Mouse (Mus musculus) forebrain, embryonic 14.5 days (tissue): Measurements from ENCODE around the gene Ccdc50. TPM values are rescaled to one million over a fixed set of nuclear protein-coding genes. Genes with fewer than 3 reads are reported as not detected.
A peak's percentile ranks its signal among the peaks of the same experiment; 100 is the strongest.

Source experiments
- ATAC-seq: fragments of 200-750 bp; cut with Nextera tagmentation; 2 replicates; pipeline ENCODE4 v1.8.0; 2017; ENCODE audit warnings: mild to moderate bottlenecking, moderate library complexity
- DNase-seq: peaks from one replicate; pipeline ENCODE4 v3.0.0-alpha.2; 2015; ENCODE audit warnings: low spot score
- H3K27ac ChIP-seq: fragments of 300-500 bp; sonication (generic); 2 replicates; pipeline ENCODE4 v1.5.1; 2014; ENCODE audit warnings: low read depth, mild to moderate bottlenecking, control low read depth, low read length, moderate library complexity
- H3K27me3 ChIP-seq: fragments of 300-500 bp; sonication (generic); replicated peaks from 2 replicates; pipeline ENCODE4 v1.6.1; 2014; ENCODE audit warnings: low read length, control low read depth, mixed read lengths; ENCODE audit not compliant: control insufficient read depth, insufficient read depth
- H3K36me3 ChIP-seq: fragments of 300-500 bp; sonication (generic); 2 replicates; pipeline ENCODE4 v1.6.1; 2014; ENCODE audit warnings: low read length, control low read depth; ENCODE audit not compliant: control insufficient read depth, insufficient read depth
- H3K4me1 ChIP-seq: fragments of 300-500 bp; sonication (generic); 2 replicates; pipeline ENCODE4 v1.6.1; 2014; ENCODE audit warnings: antibody characterized with exemption, low read length, control low read depth; ENCODE audit not compliant: control insufficient read depth, insufficient read depth
- H3K4me2 ChIP-seq: fragments of 300-500 bp; sonication (generic); 2 replicates; pipeline ENCODE4 v1.6.1; 2014; ENCODE audit warnings: mild to moderate bottlenecking, control low read depth, low read length
- H3K4me3 ChIP-seq: fragments of 300-500 bp; sonication (generic); 2 replicates; pipeline ENCODE4 v1.5.1; 2014; ENCODE audit warnings: low read depth, low read length, control low read depth
- H3K9ac ChIP-seq: fragments of 300-500 bp; sonication (generic); 2 replicates; pipeline ENCODE4 v1.6.1; 2014; ENCODE audit warnings: mild to moderate bottlenecking, low read length, control low read depth, moderate library complexity
- H3K9me3 ChIP-seq: fragments of 300-500 bp; sonication (generic); replicated peaks from 2 replicates; pipeline ENCODE4 v1.6.1; 2016; ENCODE audit warnings: low read length, control low read depth, mixed read lengths; ENCODE audit not compliant: control insufficient read depth
- WGBS: fragments of 180-500 bp; shearing (Covaris S2); extraction: QIAGEN DNeasy Blood & Tissue Kit; methylation state at CpG from one replicate; pipeline ENCODE4 v1.1.7; 2014; 5-methylcytosine and 5-hydroxymethylcytosine counted together
- polyA plus RNA-seq: library from polyadenylated mRNA; unstranded; fragments of >200 nt; fragmentation: Nextera tagmentation; extraction: Ambion mirVana; gene quantifications from 2 replicates; pipeline ENCODE4 v1.2.1, GENCODE M21; 2014

Gene Ccdc50
- polyA plus RNA-seq, 1 experiment from 2014 or later: 55.1 TPM

DNA sequence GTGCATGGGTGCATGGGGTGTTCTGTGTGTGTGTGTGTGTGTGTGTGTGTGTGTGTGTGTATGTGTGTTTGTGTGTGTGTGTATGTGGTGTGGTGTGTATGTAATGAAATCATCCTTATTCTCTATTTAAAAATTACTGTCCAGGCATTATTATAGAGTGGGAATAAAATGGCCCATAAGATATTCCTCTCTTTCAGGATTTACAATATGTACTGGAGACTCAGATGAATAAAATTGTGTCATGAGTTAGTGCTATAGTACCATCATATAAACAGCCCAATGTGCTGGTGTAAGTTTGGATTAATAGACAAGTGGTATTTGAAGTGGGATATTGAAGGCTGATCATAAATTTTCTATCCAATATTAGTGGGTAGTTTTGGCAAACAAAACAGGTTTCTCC is 15.4 kb downstream of the Ccdc50 start:
- Histone ChIP-seq H3K4me3 (no peak overlapping the region), H3K27me3 (no peaks in the 10 kb centered on the region), H3K9me3 (no peaks in the 10 kb centered on the region), H3K4me1 (no peaks in the 10 kb centered on the region), H3K4me2 (no peak overlapping the region), H3K9ac (no peak overlapping the region), H3K36me3 (peaks cover 25% of the 10 kb centered on the region), H3K27ac (no peak overlapping the region)
- DNase-seq (no peak), ATAC-seq (no peak)

DNA sequence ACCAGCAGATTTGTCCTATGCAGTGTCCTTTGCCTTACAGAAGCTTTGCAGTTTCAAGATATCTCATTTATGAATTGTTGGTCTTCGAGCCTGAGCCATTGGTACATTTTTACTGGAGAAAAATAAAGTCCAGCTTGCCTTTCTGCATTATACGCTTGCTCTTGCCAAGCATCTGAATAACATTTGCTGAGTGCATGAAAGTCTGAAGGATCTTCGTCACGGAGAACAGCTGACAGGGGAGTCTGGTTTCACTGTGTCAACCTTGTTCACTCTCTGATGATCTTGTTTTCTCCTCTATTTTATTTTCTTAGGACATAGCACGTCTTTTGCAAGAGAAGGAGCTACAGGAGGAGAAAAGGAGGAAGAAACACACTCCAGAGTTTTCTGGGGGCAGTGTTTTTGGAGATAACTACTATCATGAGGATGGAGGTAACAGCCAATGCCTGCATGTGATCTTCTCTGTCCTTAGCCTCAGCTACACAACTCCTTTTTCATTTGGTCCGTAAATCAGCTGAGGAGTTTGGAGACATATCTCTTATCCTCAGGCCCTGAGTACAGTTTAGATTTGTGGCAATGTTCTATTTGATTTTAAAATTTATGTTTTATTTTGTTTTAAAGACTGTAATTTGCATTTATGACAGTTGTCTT is 28.4 kb downstream of the Ccdc50 start:
- ATAC-seq: no peak

DNA sequence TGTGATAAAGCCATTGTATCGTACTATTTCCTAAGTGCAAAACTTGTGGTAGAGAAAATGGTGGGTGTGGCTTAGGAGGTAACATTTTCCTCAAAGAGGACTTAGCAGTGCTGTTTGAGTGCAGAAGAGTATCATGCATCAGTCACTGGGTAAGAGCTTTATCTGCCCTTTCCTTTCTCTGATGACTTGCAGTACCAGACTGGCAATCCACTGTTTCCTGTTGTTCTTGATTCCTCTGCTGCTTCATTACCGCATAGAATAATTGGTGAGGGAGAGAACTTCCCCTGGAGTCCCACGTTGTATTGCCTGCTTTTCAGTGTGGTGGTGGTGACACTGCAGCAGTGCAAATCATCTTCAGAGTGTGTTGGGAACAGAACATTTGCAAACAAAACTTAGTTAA is 29.0 kb downstream of the Ccdc50 start:
- no peak overlapping the region for H3K4me2 ChIP-seq
- no peaks in the 10 kb centered on the region for H3K4me1 ChIP-seq
- peaks cover 56% of the 10 kb centered on the region for H3K36me3 ChIP-seq
- ATAC-seq (no peak), DNase-seq (no peak)
- H3K9me3 ChIP-seq: no peaks in the 10 kb centered on the region
- H3K27me3 ChIP-seq: no peaks in the 10 kb centered on the region
- H3K4me3 ChIP-seq: no peak overlapping the region
- no peak overlapping the region for H3K9ac ChIP-seq
- no peak overlapping the region for H3K27ac ChIP-seq
- WGBS: 96% methylated on average over 3 of the region's 3 CpGs

More for the DNA sequence above, 28.4 kb downstream of the Ccdc50 start:
- Histone ChIP-seq H3K4me3 (no peak overlapping the region), H3K9ac (no peak overlapping the region), H3K4me1 (no peaks in the 10 kb centered on the region), H3K4me2 (no peak overlapping the region), H3K27me3 (no peaks in the 10 kb centered on the region), H3K36me3 (peaks cover 50% of the 10 kb centered on the region), H3K9me3 (no peaks in the 10 kb centered on the region), H3K27ac (no peak overlapping the region)
- no peak for DNase-seq
- WGBS: 96% methylated on average over 6 of the region's 6 CpGs

DNA sequence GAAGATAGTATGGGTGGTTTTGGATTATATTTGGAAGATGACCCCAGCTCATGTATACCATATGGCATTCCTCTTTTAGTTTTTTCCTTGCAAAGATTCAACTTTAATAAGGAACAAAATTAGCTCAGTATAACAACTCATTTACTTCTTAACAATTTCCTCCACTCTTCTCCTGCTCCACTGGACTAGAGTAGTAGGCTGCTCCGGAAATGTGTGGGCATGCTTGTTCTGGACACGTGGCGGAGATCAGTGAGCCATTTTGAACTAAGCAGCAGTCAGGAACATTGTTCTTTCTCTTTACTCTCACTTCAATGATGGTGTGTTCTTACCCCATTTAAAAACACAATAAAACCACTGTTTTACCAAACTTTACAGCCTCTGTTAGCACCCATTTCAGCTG is 32.3 kb downstream of the Ccdc50 start:
- peaks cover 44% of the 10 kb centered on the region for H3K36me3 ChIP-seq
- H3K27me3 ChIP-seq: no peaks in the 10 kb centered on the region
- no peak for ATAC-seq

DNA sequence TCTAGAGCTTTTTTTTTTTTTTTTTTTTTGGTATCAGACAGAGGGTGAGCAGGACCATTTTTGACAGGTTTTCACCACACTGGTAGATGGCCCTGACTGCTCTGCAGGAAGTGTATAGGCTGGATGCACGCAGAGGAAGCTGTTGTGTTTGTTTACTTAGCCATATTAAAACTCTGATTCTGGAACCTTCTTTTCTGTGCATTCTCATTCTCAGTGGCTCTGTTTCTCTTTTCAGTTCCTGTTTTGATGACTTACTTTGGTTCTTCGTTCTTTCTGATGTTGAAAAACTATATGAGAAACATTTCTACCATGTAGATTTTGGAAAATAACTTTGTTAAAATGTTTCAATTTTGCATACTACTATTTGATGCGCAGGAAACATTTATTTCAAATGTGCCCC is 46.4 kb downstream of the Ccdc50 start:
- Histone ChIP-seq H3K4me1 (no peaks in the 10 kb centered on the region), H3K4me2 (no peak overlapping the region), H3K4me3 (no peak overlapping the region), H3K27me3 (no peaks in the 10 kb centered on the region), H3K9me3 (no peaks in the 10 kb centered on the region), H3K9ac (no peak overlapping the region), H3K27ac (no peak overlapping the region), H3K36me3 (peaks cover 43% of the 10 kb centered on the region)
- DNase-seq (no peak), ATAC-seq (no peak)
- WGBS: 91% methylated on average over 3 of the region's 3 CpGs

More for the DNA sequence above, 32.3 kb downstream of the Ccdc50 start:
- no peak overlapping the region for H3K4me2 ChIP-seq
- no peak overlapping the region for H3K4me3 ChIP-seq
- DNase-seq: no peak
- H3K9me3 ChIP-seq: no peaks in the 10 kb centered on the region
- H3K27ac ChIP-seq: no peak overlapping the region
- WGBS: 98% methylated on average over 3 of the region's 3 CpGs
- H3K9ac ChIP-seq: no peak overlapping the region
- no peaks in the 10 kb centered on the region for H3K4me1 ChIP-seq

DNA sequence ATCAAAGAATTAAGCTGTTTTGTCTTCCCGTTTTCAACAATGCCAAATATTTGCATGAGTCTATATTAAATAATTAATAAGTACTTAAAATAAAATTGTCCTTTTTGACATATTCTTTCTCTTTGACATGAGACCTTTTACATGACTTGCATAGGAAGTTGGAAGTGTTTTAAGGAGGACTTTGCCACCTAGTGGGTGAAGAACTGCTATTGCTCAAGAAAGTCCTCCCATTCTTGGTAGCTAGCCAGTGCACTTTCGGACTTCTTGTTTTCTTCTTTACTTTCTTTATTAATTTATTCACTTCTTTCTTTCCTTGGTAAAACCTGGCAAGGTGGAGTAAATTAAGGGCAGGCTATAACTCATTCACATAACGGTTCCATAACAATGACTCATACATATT is 55.3 kb downstream of the Ccdc50 start:
- no peak for ATAC-seq
- Histone ChIP-seq H3K4me1 (no peaks in the 10 kb centered on the region), H3K27ac (no peak overlapping the region), H3K4me2 (no peak overlapping the region), H3K9ac (no peak overlapping the region), H3K9me3 (no peaks in the 10 kb centered on the region), H3K36me3 (peaks cover 56% of the 10 kb centered on the region), H3K27me3 (no peaks in the 10 kb centered on the region), H3K4me3 (no peak overlapping the region)
- WGBS: 90% methylated on average over 3 of the region's 3 CpGs
- peak; percentile 7 for DNase-seq

DNA sequence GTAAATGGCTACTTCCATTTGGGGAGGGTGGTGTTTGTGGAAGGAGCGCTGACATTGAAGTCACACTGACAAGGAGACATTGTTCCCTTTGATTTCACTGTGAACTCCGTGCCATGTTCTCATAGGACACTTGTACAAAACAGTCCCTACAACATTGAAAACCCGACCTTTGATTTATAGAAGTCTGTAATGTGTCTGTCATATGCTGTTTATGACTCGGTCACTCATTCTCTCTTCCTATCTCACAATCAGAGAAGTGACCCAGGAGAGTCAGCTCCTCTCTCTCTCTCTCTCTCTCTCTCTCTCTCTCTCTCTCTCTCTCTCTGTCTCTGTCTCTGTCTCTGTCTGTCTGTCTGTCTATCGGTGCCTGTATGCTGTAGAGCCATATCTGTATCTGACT is 60.7 kb downstream of the Ccdc50 start:
- Histone ChIP-seq H3K4me3 (no peak overlapping the region), H3K4me2 (no peak overlapping the region), H3K4me1 (no peaks in the 10 kb centered on the region), H3K36me3 (peaks cover 40% of the 10 kb centered on the region), H3K9me3 (no peaks in the 10 kb centered on the region), H3K27me3 (no peaks in the 10 kb centered on the region), H3K27ac (no peak overlapping the region), H3K9ac (no peak overlapping the region)
- WGBS: 96% methylated on average over 5 of the region's 5 CpGs
- DNase-seq (no peak), ATAC-seq (no peak)

DNA sequence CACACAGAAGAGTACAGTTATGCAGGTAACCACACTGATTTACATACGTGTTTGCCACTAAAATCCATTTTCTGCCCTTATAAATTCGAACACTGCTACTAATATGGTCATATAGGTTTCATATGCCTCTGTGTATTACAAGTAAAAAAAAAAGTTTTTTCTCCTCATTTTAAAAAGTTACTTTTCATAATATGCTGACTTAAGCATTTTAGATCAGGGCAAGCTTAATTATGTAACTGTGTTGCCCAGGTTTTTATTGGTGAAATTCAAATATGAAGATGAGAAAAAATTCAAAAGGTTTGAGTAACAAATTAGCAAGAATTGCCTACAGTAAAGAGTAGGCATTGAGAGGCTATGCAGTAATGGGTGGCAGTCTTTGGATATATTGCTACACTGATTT is 62.0 kb downstream of the Ccdc50 start:
- Histone ChIP-seq H3K36me3 (peaks cover 30% of the 10 kb centered on the region), H3K4me1 (no peaks in the 10 kb centered on the region), H3K9me3 (no peaks in the 10 kb centered on the region), H3K9ac (no peak overlapping the region), H3K27me3 (no peaks in the 10 kb centered on the region), H3K27ac (no peak overlapping the region), H3K4me3 (no peak overlapping the region), H3K4me2 (no peak overlapping the region)
- ATAC-seq: no peak
- 92% methylated on average over 2 of the region's 2 CpGs for WGBS
- DNase-seq: no peak

DNA sequence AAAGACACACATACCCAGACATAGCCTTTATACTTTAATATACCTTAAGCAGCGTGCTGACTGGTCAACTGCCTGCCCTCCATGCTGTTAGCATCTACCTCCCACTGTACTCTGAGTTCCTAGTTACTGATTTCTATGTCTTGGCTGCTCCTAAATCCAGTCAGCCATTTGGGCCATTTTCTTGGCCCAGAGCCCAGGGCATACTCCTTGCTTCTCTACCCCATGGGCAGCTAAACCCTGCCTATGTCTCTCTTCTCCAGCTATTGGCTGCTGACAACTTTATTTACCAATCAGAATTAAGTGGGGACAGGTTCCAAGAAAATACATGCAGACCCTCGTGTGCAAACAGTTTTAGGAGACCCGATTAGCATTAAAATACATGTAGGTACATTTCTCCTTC is 64.7 kb downstream of the Ccdc50 start:
- ATAC-seq (peak; percentile 65), DNase-seq (peak; percentile 54)
- Histone ChIP-seq H3K27ac (no peak overlapping the region), H3K4me2 (no peak overlapping the region), H3K9me3 (no peaks in the 10 kb centered on the region), H3K4me1 (no peaks in the 10 kb centered on the region), H3K9ac (no peak overlapping the region), H3K36me3 (peaks cover 10% of the 10 kb centered on the region), H3K27me3 (no peaks in the 10 kb centered on the region), H3K4me3 (no peak overlapping the region)
- WGBS: 48% methylated on average over 3 of the region's 3 CpGs
